Mouse (Mus musculus) forebrain, embryonic 16.5 days (tissue): ENCODE results near the gene Mylk2. TPM values are rescaled to one million over a fixed set of nuclear protein-coding genes. Genes with fewer than 3 reads are reported as not detected.

Experiments
- ATAC-seq: fragments of 200-750 bp; cut with Nextera tagmentation; 2 replicates; pipeline ENCODE4 v1.8.0; 2017; ENCODE audit warnings: mild to moderate bottlenecking, moderate library complexity
- H3K27ac ChIP-seq: fragments of 300-500 bp; sonication (generic); 2 replicates; pipeline ENCODE4 v1.5.1; 2014; ENCODE audit warnings: low read length, control low read depth
- H3K27me3 ChIP-seq: fragments of 300-500 bp; sonication (generic); replicated peaks from 2 replicates; pipeline ENCODE4 v1.6.1; 2014; ENCODE audit warnings: low read length; ENCODE audit not compliant: control insufficient read depth, insufficient read depth
- H3K36me3 ChIP-seq: fragments of 300-500 bp; sonication (generic); 2 replicates; pipeline ENCODE4 v1.6.1; 2014; ENCODE audit not compliant: control insufficient read depth, insufficient read depth
- H3K4me1 ChIP-seq: fragments of 300-500 bp; sonication (generic); replicated peaks from 2 replicates; pipeline ENCODE4 v1.6.1; 2014; ENCODE audit warnings: low read length; ENCODE audit not compliant: control insufficient read depth, insufficient read depth
- H3K4me2 ChIP-seq: fragments of 300-500 bp; sonication (generic); 2 replicates; pipeline ENCODE4 v1.6.1; 2014; ENCODE audit warnings: mild to moderate bottlenecking, low read length, control low read depth
- H3K4me3 ChIP-seq: fragments of 300-500 bp; sonication (generic); replicated peaks from 2 replicates; pipeline ENCODE4 v1.5.1; 2014; ENCODE audit warnings: mild to moderate bottlenecking, low read length, control low read depth
- H3K9ac ChIP-seq: fragments of 300-500 bp; sonication (generic); replicated peaks from 2 replicates; pipeline ENCODE4 v1.6.1; 2014; ENCODE audit warnings: low read depth, low read length, control low read depth
- H3K9me3 ChIP-seq: fragments of 300-500 bp; sonication (generic); 2 replicates; pipeline ENCODE4 v1.6.1; 2016; ENCODE audit warnings: low read length; ENCODE audit not compliant: control insufficient read depth
- WGBS: fragments of 180-500 bp; shearing (Covaris S2); extraction: QIAGEN DNeasy Blood & Tissue Kit; methylation state at CpG from one replicate; pipeline ENCODE4 v1.1.7; 2014; 5-methylcytosine and 5-hydroxymethylcytosine counted together
- polyA plus RNA-seq: library from polyadenylated mRNA; unstranded; fragments of >200 nt; fragmentation: Nextera tagmentation; extraction: Ambion mirVana; gene quantifications from 2 replicates; pipeline ENCODE4 v1.2.1, GENCODE M21; 2015

Mylk2 gene
- polyA plus RNA-seq, 1 experiment from 2014 or later: not detected

- ATAC-seq: no peak
- H3K4me3 ChIP-seq: no peak overlapping the region
- 72% methylated on average over 3 of the region's 3 CpGs for WGBS
- no peaks in the 10 kb centered on the region for H3K27me3 ChIP-seq
- no peaks in the 10 kb centered on the region for H3K9me3 ChIP-seq
- no peaks in the 10 kb centered on the region for H3K36me3 ChIP-seq
- peaks cover 4% of the 10 kb centered on the region for H3K4me1 ChIP-seq
- H3K27ac ChIP-seq: no peak overlapping the region
- no peak overlapping the region for H3K9ac ChIP-seq
- no peak overlapping the region for H3K4me2 ChIP-seq
Measured at GRCm38 (mm10) chr2:152923621-152924020, 12.5 kb downstream of the Mylk2 start.

- no peak overlapping the region for H3K9ac ChIP-seq
- WGBS: 65% methylated on average over 8 of the region's 8 CpGs
- H3K27ac ChIP-seq: no peak overlapping the region
- H3K4me1 ChIP-seq: peaks cover 4% of the 10 kb centered on the region
- no peak overlapping the region for H3K4me3 ChIP-seq
- H3K4me2 ChIP-seq: no peak overlapping the region
- no peaks in the 10 kb centered on the region for H3K36me3 ChIP-seq
- H3K9me3 ChIP-seq: no peaks in the 10 kb centered on the region
- no peak for ATAC-seq
- no peaks in the 10 kb centered on the region for H3K27me3 ChIP-seq
Measured at GRCm38 (mm10) chr2:152924128-152924527, 13.0 kb downstream of the Mylk2 start.

- Histone ChIP-seq H3K4me2 (no peak overlapping the region), H3K36me3 (no peaks in the 10 kb centered on the region), H3K4me3 (no peak overlapping the region), H3K4me1 (peaks cover 4% of the 10 kb centered on the region), H3K27ac (no peak overlapping the region), H3K9ac (no peak overlapping the region), H3K9me3 (no peaks in the 10 kb centered on the region), H3K27me3 (no peaks in the 10 kb centered on the region)
- no peak for ATAC-seq
- WGBS: 92% methylated on average over 5 of the region's 5 CpGs
Measured at GRCm38 (mm10) chr2:152924543-152924942, 13.4 kb downstream of the Mylk2 start.

GRCm38 (mm10) chr2:152925189-152925872, 14.2 kb downstream of the Mylk2 start:
- H3K4me1 ChIP-seq: peaks cover 4% of the 10 kb centered on the region
- no peak for ATAC-seq
- H3K9me3 ChIP-seq: no peaks in the 10 kb centered on the region

GRCm38 (mm10) chr2:152926896-152927295, 15.7 kb downstream of the Mylk2 start:
- no peak overlapping the region for H3K27ac ChIP-seq
- no peak overlapping the region for H3K9ac ChIP-seq
- no peak overlapping the region for H3K4me3 ChIP-seq
- no peaks in the 10 kb centered on the region for H3K27me3 ChIP-seq
- H3K36me3 ChIP-seq: no peaks in the 10 kb centered on the region
- 84% methylated on average over 9 of the region's 9 CpGs for WGBS
- no peak for ATAC-seq
- peaks cover 4% of the 10 kb centered on the region for H3K4me1 ChIP-seq
- no peaks in the 10 kb centered on the region for H3K9me3 ChIP-seq
- H3K4me2 ChIP-seq: no peak overlapping the region

More at GRCm38 (mm10) chr2:152925189-152925872, 14.2 kb downstream of the Mylk2 start:
- Histone ChIP-seq H3K4me3 (no peak overlapping the region), H3K27me3 (no peaks in the 10 kb centered on the region), H3K9ac (no peak overlapping the region), H3K4me2 (no peak overlapping the region), H3K27ac (no peak overlapping the region), H3K36me3 (no peaks in the 10 kb centered on the region)
- 77% methylated on average over 11 of the region's 11 CpGs for WGBS

GRCm38 (mm10) chr2:152927371-152927770, 16.2 kb downstream of the Mylk2 start:
- Histone ChIP-seq H3K4me3 (no peak overlapping the region), H3K4me2 (no peak overlapping the region), H3K4me1 (peaks cover 4% of the 10 kb centered on the region), H3K9ac (no peak overlapping the region), H3K36me3 (no peaks in the 10 kb centered on the region), H3K9me3 (no peaks in the 10 kb centered on the region), H3K27me3 (no peaks in the 10 kb centered on the region), H3K27ac (no peak overlapping the region)
- 80% methylated on average over 5 of the region's 5 CpGs for WGBS
- no peak for ATAC-seq

GRCm38 (mm10) chr2:152928219-152928987, 17.3 kb downstream of the Mylk2 start:
- Histone ChIP-seq H3K9me3 (no peaks in the 10 kb centered on the region), H3K27me3 (no peaks in the 10 kb centered on the region), H3K9ac (no peak overlapping the region), H3K4me1 (peaks cover 4% of the 10 kb centered on the region), H3K4me2 (no peak overlapping the region), H3K36me3 (no peaks in the 10 kb centered on the region), H3K27ac (no peak overlapping the region), H3K4me3 (no peak overlapping the region)
- ATAC-seq: no peak
- 52% methylated on average over 14 of the region's 14 CpGs for WGBS

GRCm38 (mm10) chr2:152928988-152929370, 17.8 kb downstream of the Mylk2 start:
- no peaks in the 10 kb centered on the region for H3K9me3 ChIP-seq
- ATAC-seq: no peak
- no peaks in the 10 kb centered on the region for H3K36me3 ChIP-seq
- no peak overlapping the region for H3K27ac ChIP-seq
- H3K4me2 ChIP-seq: no peak overlapping the region
- H3K27me3 ChIP-seq: no peaks in the 10 kb centered on the region
- 78% methylated on average over 3 of the region's 3 CpGs for WGBS
- no peaks in the 10 kb centered on the region for H3K4me1 ChIP-seq
- H3K4me3 ChIP-seq: no peak overlapping the region
- H3K9ac ChIP-seq: no peak overlapping the region

- Histone ChIP-seq H3K36me3 (no peaks in the 10 kb centered on the region), H3K4me2 (no peak overlapping the region), H3K4me3 (no peak overlapping the region), H3K9me3 (no peaks in the 10 kb centered on the region), H3K27me3 (no peaks in the 10 kb centered on the region), H3K4me1 (no peaks in the 10 kb centered on the region), H3K9ac (no peak overlapping the region), H3K27ac (no peak overlapping the region)
- 40% methylated on average over 2 of the region's 2 CpGs for WGBS
- ATAC-seq: no peak
Measured at GRCm38 (mm10) chr2:152930276-152930675, 19.1 kb downstream of the Mylk2 start.
